Mouse (Mus musculus) liver, postnatal 0 days (tissue): ENCODE results near the gene Rasal2. TPM values are rescaled to one million over a fixed set of nuclear protein-coding genes. Genes with fewer than 3 reads are reported as not detected.

Experiments
- ATAC-seq: fragments of 200-750 bp; cut with Nextera tagmentation; 2 replicates; pipeline ENCODE4 v1.8.0; 2017; ENCODE audit warnings: mild to moderate bottlenecking, moderate library complexity
- DNase-seq: peaks from one replicate; pipeline ENCODE4 v3.0.0-alpha.2; 2016
- H3K27ac ChIP-seq: fragments of 300-500 bp; sonication (generic); 2 replicates; pipeline ENCODE4 v1.5.1; 2014; ENCODE audit warnings: antibody characterized with exemption, moderate library complexity, mild to moderate bottlenecking, low read depth
- H3K27me3 ChIP-seq: fragments of 300-500 bp; sonication (generic); 2 replicates; pipeline ENCODE4 v1.6.1; 2014; ENCODE audit warnings: low read length, control low read depth, mixed read lengths; ENCODE audit not compliant: insufficient read depth
- H3K36me3 ChIP-seq: fragments of 300-500 bp; sonication (generic); replicated peaks from 2 replicates; pipeline ENCODE4 v1.6.1; 2014; ENCODE audit warnings: mild to moderate bottlenecking, control low read depth, low read length, moderate library complexity, mixed read lengths; ENCODE audit not compliant: insufficient read depth
- H3K4me1 ChIP-seq: fragments of 300-500 bp; sonication (generic); 2 replicates; pipeline ENCODE4 v1.6.1; 2014; ENCODE audit warnings: antibody characterized with exemption, mild to moderate bottlenecking, control low read depth; ENCODE audit not compliant: insufficient read depth
- H3K4me2 ChIP-seq: fragments of 300-500 bp; sonication (generic); 2 replicates; pipeline ENCODE4 v1.6.1; 2014; ENCODE audit warnings: low read depth, mild to moderate bottlenecking, low read length, moderate library complexity, mixed read lengths
- H3K4me3 ChIP-seq: fragments of 300-500 bp; sonication (generic); 2 replicates; pipeline ENCODE4 v1.5.1; 2014; ENCODE audit warnings: low read depth, low read length
- H3K9ac ChIP-seq: fragments of 300-500 bp; sonication (generic); replicated peaks from 2 replicates; pipeline ENCODE4 v1.6.1; 2014; ENCODE audit warnings: mild to moderate bottlenecking, moderate library complexity
- H3K9me3 ChIP-seq: fragments of 300-500 bp; sonication (generic); 2 replicates; pipeline ENCODE4 v1.6.1; 2016; ENCODE audit warnings: mild to moderate bottlenecking, control low read depth, low read length, mixed read lengths
- CTCF ChIP-seq: sonication (generic); IDR thresholded peaks from 2 replicates; pipeline ENCODE4 v1.5.1; 2016; ENCODE audit warnings: antibody characterized with exemption, low read depth
- EP300 ChIP-seq: IDR thresholded peaks from 2 replicates; pipeline ENCODE4 v1.6.1; 2016; ENCODE audit warnings: antibody characterized with exemption, low read depth, mild to moderate bottlenecking
- WGBS: fragments of 180-500 bp; shearing (Covaris S2); extraction: QIAGEN DNeasy Blood & Tissue Kit; methylation state at CpG from one replicate; pipeline ENCODE4 v1.1.7; 2014; ENCODE audit not compliant: insufficient replicate concordance; 5-methylcytosine and 5-hydroxymethylcytosine counted together
- polyA plus RNA-seq: library from polyadenylated mRNA; unstranded; fragments of >200 nt; fragmentation: Nextera tagmentation; extraction: Ambion mirVana; gene quantifications from 2 replicates; pipeline ENCODE4 v1.2.1, GENCODE M21; 2015

Rasal2 gene
- polyA plus RNA-seq, 1 experiment from 2014 or later = 10.7 TPM

DNA sequence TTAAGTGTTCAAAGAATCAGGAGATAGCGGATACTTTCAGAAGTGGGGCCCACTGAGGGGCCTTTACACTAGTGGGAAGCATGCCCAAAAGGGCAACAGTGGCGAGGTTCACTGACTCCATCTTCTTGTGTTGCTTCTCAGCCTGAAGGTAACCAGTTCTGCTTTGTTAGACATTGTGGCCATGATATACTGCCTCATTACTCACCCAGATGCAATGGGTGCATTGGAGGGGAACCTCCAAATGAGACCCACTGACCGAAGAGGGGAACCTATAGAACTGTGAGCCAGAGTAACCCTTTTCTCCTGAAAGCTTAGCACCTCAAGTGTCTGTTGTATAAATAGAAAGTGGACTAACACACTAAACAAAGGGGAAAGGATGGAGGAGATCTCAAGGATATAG, 116.5 kb downstream of the Rasal2 start:
- H3K27me3 ChIP-seq = no peaks in the 10 kb centered on the region
- TF ChIP-seq EP300 (no peak), CTCF (no peak)
- no peaks in the 10 kb centered on the region for H3K9me3 ChIP-seq
- ATAC-seq (no peak), DNase-seq (no peak)
- H3K4me1 ChIP-seq = no peaks in the 10 kb centered on the region
- no peak overlapping the region for H3K4me3 ChIP-seq
- H3K27ac ChIP-seq = no peak overlapping the region
- WGBS = 84% methylated on average over 3 of the region's 3 CpGs
- no peak overlapping the region for H3K9ac ChIP-seq
- no peaks in the 10 kb centered on the region for H3K36me3 ChIP-seq
- H3K4me2 ChIP-seq = no peak overlapping the region

DNA sequence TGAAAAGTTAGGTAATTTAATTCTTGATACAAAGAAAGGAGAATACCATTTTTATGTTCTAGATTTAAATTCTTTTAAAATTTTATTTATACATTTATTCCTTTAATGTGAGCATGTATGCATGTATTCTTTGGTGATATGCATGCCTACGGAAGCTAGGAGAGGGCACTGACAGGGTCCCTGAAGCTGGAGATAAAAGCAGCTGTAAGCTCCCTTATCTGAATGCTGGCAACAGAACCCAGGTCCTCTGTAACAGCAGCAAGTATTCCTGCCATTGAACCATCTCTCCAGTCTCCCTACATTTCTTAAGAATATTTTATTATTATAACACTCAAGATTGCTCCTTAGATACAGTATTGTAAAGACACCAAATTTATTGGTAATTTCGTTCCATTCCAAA, 122.2 kb downstream of the Rasal2 start:
- H3K9me3 ChIP-seq = no peaks in the 10 kb centered on the region
- no peaks in the 10 kb centered on the region for H3K36me3 ChIP-seq
- no peak overlapping the region for H3K4me3 ChIP-seq
- TF ChIP-seq CTCF = no peak
- TF ChIP-seq EP300 = no peak
- H3K9ac ChIP-seq = no peak overlapping the region
- no peak for DNase-seq
- ATAC-seq = no peak
- 59% methylated on average over 2 of the region's 2 CpGs for WGBS
- no peak overlapping the region for H3K27ac ChIP-seq
- no peak overlapping the region for H3K4me2 ChIP-seq
- no peaks in the 10 kb centered on the region for H3K4me1 ChIP-seq
- no peaks in the 10 kb centered on the region for H3K27me3 ChIP-seq

DNA sequence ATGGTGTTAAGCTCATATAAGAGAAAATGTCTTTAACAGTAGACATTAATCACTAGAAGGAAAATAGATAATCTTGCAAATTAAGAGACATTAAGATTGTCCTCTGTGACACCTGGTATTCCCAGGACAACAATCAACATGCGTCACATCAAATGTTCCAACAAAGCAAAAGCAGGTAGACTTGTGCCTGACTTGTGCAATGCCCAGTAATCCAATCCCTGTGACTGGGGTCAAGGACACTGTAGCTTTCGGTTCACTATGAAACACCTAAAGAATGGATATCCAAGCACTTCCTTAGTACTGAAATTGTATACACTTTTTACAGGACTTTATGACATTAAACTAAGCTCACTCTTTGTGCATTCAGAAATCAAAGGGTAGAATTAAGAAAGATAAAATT, 123.1 kb downstream of the Rasal2 start:
- DNase-seq = peak; percentile 26
- WGBS = 64% methylated on average over 2 of the region's 2 CpGs
- Histone ChIP-seq H3K9ac (no peak overlapping the region), H3K4me3 (no peak overlapping the region), H3K27ac (no peak overlapping the region), H3K4me1 (no peaks in the 10 kb centered on the region), H3K9me3 (no peaks in the 10 kb centered on the region), H3K36me3 (no peaks in the 10 kb centered on the region), H3K27me3 (no peaks in the 10 kb centered on the region), H3K4me2 (no peak overlapping the region)
- TF ChIP-seq CTCF = no peak
- TF ChIP-seq EP300 = peak; percentile 26; the same call in 1 of the 2 replicates
- peak; percentile 84 for ATAC-seq

DNA sequence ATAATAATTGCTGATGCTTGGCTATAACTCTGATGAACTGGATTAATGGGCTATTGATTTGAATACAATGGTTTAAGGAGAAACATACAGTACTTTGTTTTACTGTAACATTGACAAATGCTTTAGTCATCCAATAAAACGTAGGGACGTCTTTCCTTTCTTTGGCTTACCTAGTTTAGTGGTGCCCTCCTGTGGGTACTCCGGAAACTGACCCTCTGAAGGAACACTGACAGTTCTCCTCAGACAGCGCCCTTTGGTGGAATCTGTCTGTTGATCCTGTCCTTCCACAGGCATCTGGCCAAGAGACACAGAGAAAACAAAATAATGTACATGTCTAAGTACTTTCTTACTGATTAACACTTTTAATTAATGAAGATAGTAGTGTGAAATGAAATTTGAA, 125.8 kb downstream of the Rasal2 start:
- Histone ChIP-seq H3K4me2 (no peak overlapping the region), H3K4me1 (no peaks in the 10 kb centered on the region), H3K27me3 (no peaks in the 10 kb centered on the region), H3K27ac (no peak overlapping the region), H3K4me3 (no peak overlapping the region), H3K9me3 (no peaks in the 10 kb centered on the region), H3K9ac (no peak overlapping the region), H3K36me3 (no peaks in the 10 kb centered on the region)
- peak; percentile 64 for ATAC-seq
- no peak for TF ChIP-seq EP300
- TF ChIP-seq CTCF = peak; percentile 63
- WGBS = 36% methylated on average over 4 of the region's 4 CpGs
- DNase-seq = peak; percentile 34

DNA sequence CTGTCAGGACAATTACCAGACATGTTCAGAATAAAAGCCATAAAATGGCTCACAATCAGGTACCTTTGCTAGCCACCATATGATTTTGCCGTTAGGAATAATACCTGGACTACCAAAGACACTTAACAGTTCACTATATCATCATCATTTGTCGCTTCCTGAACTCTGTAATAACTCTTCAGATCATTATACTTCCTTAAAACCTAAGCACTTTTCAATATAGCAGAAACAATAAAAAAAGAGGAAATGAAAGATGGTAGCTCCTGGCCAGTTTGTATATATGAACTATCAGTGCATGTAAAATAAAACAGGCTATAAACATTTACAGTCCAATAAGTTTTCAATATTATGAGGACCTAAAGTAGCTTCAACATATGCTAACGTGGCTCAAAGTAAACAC, 127.0 kb downstream of the Rasal2 start:
- H3K9me3 ChIP-seq = no peaks in the 10 kb centered on the region
- H3K36me3 ChIP-seq = no peaks in the 10 kb centered on the region
- no peaks in the 10 kb centered on the region for H3K27me3 ChIP-seq
- H3K27ac ChIP-seq = no peak overlapping the region
- WGBS = 51% methylated on average over 3 of the region's 3 CpGs
- no peak for ATAC-seq
- H3K4me1 ChIP-seq = no peaks in the 10 kb centered on the region
- H3K9ac ChIP-seq = no peak overlapping the region
- H3K4me3 ChIP-seq = no peak overlapping the region
- TF ChIP-seq EP300 = no peak
- no peak for TF ChIP-seq CTCF
- H3K4me2 ChIP-seq = no peak overlapping the region
- no peak for DNase-seq

DNA sequence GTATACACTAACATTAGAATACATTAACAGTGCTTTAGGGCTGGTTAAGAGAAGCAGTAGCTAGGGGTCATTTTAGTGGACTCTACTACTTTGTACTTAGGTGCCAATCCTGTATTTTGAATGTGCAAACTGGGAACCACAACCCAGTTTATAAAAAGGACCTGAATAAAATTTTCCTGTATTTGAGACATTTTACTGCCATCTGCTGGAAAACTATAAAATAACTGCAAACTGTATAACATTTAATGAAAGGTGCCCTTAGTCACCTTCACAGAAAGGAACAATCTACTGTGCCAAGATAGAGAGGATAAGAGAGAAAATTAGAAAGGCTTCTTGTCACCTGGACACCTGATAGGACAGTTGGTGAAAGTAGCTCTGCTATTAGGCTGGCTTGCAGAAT, 131.6 kb downstream of the Rasal2 start:
- H3K4me2 ChIP-seq = no peak overlapping the region
- TF ChIP-seq EP300 (no peak), CTCF (peak; percentile 34)
- no peak overlapping the region for H3K27ac ChIP-seq
- ATAC-seq (no peak), DNase-seq (no peak)
- no peaks in the 10 kb centered on the region for H3K4me1 ChIP-seq
- H3K36me3 ChIP-seq = no peaks in the 10 kb centered on the region
- H3K27me3 ChIP-seq = no peaks in the 10 kb centered on the region
- no peaks in the 10 kb centered on the region for H3K9me3 ChIP-seq
- no peak overlapping the region for H3K9ac ChIP-seq
- no peak overlapping the region for H3K4me3 ChIP-seq

DNA sequence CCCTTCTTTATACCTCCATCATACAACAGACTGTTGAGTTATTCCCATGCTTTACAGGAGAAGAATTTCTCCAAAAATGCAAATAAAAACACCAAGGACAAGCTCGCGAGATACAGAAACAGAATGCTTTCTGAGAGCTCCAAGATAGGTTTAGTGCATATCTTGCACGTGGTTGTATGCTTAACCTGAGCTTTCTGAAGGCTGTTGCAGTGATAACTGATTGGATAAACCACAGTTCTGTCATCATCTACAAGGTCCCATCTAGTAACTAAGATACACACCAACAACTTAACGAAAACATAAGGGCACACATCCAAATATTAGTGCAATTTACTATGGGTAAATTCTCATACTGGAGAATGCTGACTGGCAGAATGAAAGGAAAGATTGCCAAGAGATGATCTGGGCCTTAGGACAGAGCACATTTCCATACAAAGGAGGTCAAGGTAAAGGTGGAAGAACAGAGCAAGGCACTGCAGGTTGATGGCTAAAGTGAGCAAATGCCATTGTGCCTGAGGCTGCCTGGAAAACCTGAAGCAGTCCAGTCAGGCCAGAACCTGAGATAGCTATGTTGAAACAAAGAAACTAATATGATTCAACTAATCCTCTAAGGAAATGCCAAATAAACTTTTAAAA, 136.6 kb downstream of the Rasal2 start:
- no peak overlapping the region for H3K4me3 ChIP-seq
- TF ChIP-seq CTCF (no peak), EP300 (no peak)
- H3K4me1 ChIP-seq = no peaks in the 10 kb centered on the region
- no peak overlapping the region for H3K9ac ChIP-seq
- 62% methylated on average over 4 of the region's 4 CpGs for WGBS
- H3K27me3 ChIP-seq = no peaks in the 10 kb centered on the region
- ATAC-seq (no peak), DNase-seq (no peak)
- no peak overlapping the region for H3K4me2 ChIP-seq
- no peaks in the 10 kb centered on the region for H3K36me3 ChIP-seq
- H3K9me3 ChIP-seq = no peaks in the 10 kb centered on the region
- no peak overlapping the region for H3K27ac ChIP-seq
